Mouse (Mus musculus) liver, embryonic 16.5 days (tissue): Measurements from ENCODE around the gene Kif17. TPM values are rescaled to one million over a fixed set of nuclear protein-coding genes. Genes with fewer than 3 reads are reported as not detected.

Experiments
- ATAC-seq: fragments of 200-750 bp; cut with Nextera tagmentation; 2 replicates; pipeline ENCODE4 v1.8.0; 2017; ENCODE audit warnings: low read depth, mild to moderate bottlenecking, moderate number of reproducible peaks, moderate library complexity
- H3K27ac ChIP-seq: fragments of 300-500 bp; sonication (generic); 2 replicates; pipeline ENCODE4 v1.5.1; 2014; ENCODE audit warnings: mild to moderate bottlenecking, low read length
- H3K27me3 ChIP-seq: fragments of 300-500 bp; sonication (generic); 2 replicates; pipeline ENCODE4 v1.6.1; 2014; ENCODE audit warnings: low read depth, low read length, mixed read lengths; ENCODE audit not compliant: control insufficient read depth, insufficient read depth
- H3K36me3 ChIP-seq: fragments of 300-500 bp; sonication (generic); 2 replicates; pipeline ENCODE4 v1.6.1; 2014; ENCODE audit warnings: mild to moderate bottlenecking; ENCODE audit not compliant: control insufficient read depth, insufficient read depth
- H3K4me1 ChIP-seq: fragments of 300-500 bp; sonication (generic); 2 replicates; pipeline ENCODE4 v1.6.1; 2014; ENCODE audit warnings: low read depth, low read length, mixed read lengths; ENCODE audit not compliant: control insufficient read depth
- H3K4me2 ChIP-seq: fragments of 300-500 bp; sonication (generic); 2 replicates; pipeline ENCODE4 v1.6.1; 2014; ENCODE audit warnings: low read depth, low read length, mixed read lengths
- H3K4me3 ChIP-seq: fragments of 300-500 bp; sonication (generic); 2 replicates; pipeline ENCODE4 v1.5.1; 2014; ENCODE audit warnings: low read depth, mild to moderate bottlenecking, low read length
- H3K9ac ChIP-seq: fragments of 300-500 bp; sonication (generic); 2 replicates; pipeline ENCODE4 v1.6.1; 2014; ENCODE audit warnings: low read depth, low read length
- H3K9me3 ChIP-seq: fragments of 300-500 bp; sonication (generic); replicated peaks from 2 replicates; pipeline ENCODE4 v1.6.1; 2016; ENCODE audit warnings: low read length; ENCODE audit not compliant: control insufficient read depth
- WGBS: fragments of 180-500 bp; shearing (Covaris S2); extraction: QIAGEN DNeasy Blood & Tissue Kit; methylation state at CpG from one replicate; pipeline ENCODE4 v1.1.7; 2014; ENCODE audit not compliant: insufficient replicate concordance; 5-methylcytosine and 5-hydroxymethylcytosine counted together
- polyA plus RNA-seq: library from polyadenylated mRNA; unstranded; fragments of >200 nt; fragmentation: Nextera tagmentation; extraction: Ambion mirVana; gene quantifications from 2 replicates; pipeline ENCODE4 v1.2.1, GENCODE M21; 2015

The Kif17 gene
- polyA plus RNA-seq, 1 experiment from 2014 or later = 0.35 TPM

DNA sequence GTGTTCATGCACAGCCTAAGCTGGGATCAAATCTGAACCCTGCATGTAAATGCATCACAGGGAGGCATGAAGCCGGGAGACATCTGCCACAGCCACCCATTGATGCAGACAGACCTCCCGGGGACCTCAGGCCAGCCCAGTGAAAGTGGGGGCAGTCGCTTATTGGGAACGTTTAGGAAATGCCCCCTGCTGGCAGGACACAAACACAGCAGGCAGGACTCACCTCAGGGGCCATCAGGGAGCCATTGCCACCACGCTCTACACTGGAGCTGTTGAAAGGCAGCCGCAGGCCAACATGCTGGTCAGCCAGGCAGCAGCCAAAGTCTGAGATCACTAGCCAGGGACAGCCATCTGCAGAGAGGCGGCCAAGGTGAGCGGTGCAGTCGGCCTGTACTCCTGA is 65.5 kb downstream of the Kif17 start:
- WGBS = 71% methylated on average over 9 of the region's 9 CpGs
- Histone ChIP-seq H3K4me2 (no peak overlapping the region), H3K9me3 (no peaks in the 10 kb centered on the region), H3K27me3 (no peaks in the 10 kb centered on the region), H3K9ac (no peak overlapping the region), H3K27ac (no peak overlapping the region), H3K4me1 (no peaks in the 10 kb centered on the region), H3K4me3 (no peak overlapping the region), H3K36me3 (peaks cover 36% of the 10 kb centered on the region)
- ATAC-seq = no peak

DNA sequence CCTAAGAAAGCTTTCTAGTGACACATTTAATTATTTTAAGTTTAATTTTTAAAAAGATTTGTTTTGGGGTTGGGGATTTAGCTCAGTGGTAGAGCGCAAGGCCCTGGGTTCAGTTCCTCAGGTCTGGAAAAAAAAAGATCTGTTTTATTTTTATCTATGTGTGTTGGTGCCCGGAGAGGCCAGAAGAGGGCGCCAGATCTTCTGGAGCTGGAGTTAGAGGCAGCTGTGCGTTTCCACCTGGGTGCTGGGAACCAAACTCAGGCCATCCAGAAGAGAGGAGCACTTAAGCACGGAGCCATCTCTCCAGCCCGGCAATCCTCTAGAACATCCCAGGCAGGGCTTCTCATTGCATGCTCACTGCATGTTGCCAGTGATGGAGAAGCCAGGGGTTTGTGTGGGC is 66.1 kb downstream of the Kif17 start:
- Histone ChIP-seq H3K4me1 (no peaks in the 10 kb centered on the region), H3K4me2 (no peak overlapping the region), H3K36me3 (peaks cover 30% of the 10 kb centered on the region), H3K27me3 (no peaks in the 10 kb centered on the region), H3K4me3 (no peak overlapping the region), H3K9ac (no peak overlapping the region), H3K9me3 (no peaks in the 10 kb centered on the region), H3K27ac (no peak overlapping the region)
- 88% methylated on average over 6 of the region's 6 CpGs for WGBS
- ATAC-seq = no peak

DNA sequence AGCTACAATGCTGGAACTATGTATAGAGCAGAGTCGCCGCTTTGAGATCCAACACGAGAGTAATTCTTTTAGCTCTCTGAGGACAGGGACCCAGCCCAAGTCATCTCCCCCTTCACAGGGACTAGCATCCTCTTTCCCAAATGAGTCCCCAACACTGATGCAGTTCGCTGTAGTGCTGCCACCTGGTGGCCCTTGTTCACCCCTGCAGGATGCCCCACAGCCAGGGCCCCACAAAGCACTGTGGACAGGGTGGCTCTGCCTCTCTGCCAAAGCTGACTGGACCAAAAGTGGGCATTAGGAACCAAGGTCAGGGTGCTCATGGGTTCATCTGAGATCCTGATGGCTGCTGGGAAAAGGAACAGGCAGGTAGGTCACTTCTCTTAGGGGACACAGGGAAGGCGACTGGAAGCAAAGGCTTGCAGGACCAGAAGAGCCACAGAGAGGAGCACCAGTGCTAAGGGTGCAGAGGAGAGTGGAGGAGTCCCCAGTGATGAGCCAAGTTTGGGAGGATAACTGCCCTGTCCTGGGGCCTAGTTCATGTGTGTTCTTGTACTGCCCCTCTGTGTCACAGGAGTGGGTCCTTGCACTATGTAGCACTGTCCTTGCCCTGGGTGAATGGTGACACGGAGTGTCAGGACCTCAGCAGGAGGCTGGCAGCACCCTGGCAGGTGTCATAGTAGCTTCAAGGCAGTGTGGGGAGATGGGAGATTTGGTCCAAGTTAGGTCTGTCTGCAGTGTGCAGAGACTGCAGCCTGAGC is 68.5 kb downstream of the Kif17 start:
- H3K36me3 ChIP-seq = peaks cover 12% of the 10 kb centered on the region
- no peak overlapping the region for H3K4me2 ChIP-seq
- H3K27me3 ChIP-seq = no peaks in the 10 kb centered on the region
- no peak overlapping the region for H3K4me3 ChIP-seq
- no peak overlapping the region for H3K9ac ChIP-seq
- WGBS = 48% methylated on average over 6 of the region's 6 CpGs
- 0 out of 2 replicates have a peak, but pooled peaks cover 1% of the 10 kb centered on the region for H3K4me1 ChIP-seq
- no peaks in the 10 kb centered on the region for H3K9me3 ChIP-seq
- 0 out of 2 replicates have a peak, but pooled peaks have one; percentile 30 for ATAC-seq
- H3K27ac ChIP-seq = no peak overlapping the region

GRCm38 (mm10) chr4:138319508-138319907 is 69.3 kb downstream of the Kif17 start:
- peaks cover 8% of the 10 kb centered on the region for H3K36me3 ChIP-seq
- peak; percentile 22; the same call in 1 of the 2 replicates for ATAC-seq
- H3K4me2 ChIP-seq = no peak overlapping the region
- H3K9ac ChIP-seq = no peak overlapping the region
- H3K27me3 ChIP-seq = no peaks in the 10 kb centered on the region
- WGBS = 31% methylated on average over 10 of the region's 10 CpGs
- no peak overlapping the region for H3K27ac ChIP-seq
- H3K4me3 ChIP-seq = no peak overlapping the region
- H3K9me3 ChIP-seq = no peaks in the 10 kb centered on the region
- peaks cover 2% of the 10 kb centered on the region for H3K4me1 ChIP-seq

- Histone ChIP-seq H3K9me3 (no peaks in the 10 kb centered on the region), H3K4me2 (no peak overlapping the region), H3K27ac (no peak overlapping the region), H3K36me3 (peaks cover 7% of the 10 kb centered on the region), H3K4me3 (no peak overlapping the region), H3K27me3 (no peaks in the 10 kb centered on the region), H3K4me1 (peaks cover 8% of the 10 kb centered on the region), H3K9ac (no peak overlapping the region)
- 71% methylated on average over 11 of the region's 11 CpGs for WGBS
- ATAC-seq = no peak
Observed at GRCm38 (mm10) chr4:138320711-138321110, 70.5 kb downstream of the Kif17 start.

GRCm38 (mm10) chr4:138321488-138321887 is 71.3 kb downstream of the Kif17 start:
- Histone ChIP-seq H3K4me1 (peaks cover 12% of the 10 kb centered on the region), H3K9me3 (no peaks in the 10 kb centered on the region), H3K27me3 (no peaks in the 10 kb centered on the region), H3K27ac (no peak overlapping the region), H3K4me2 (no peak overlapping the region), H3K9ac (no peak overlapping the region), H3K36me3 (peaks cover 2% of the 10 kb centered on the region; the same call in 1 of the 2 replicates), H3K4me3 (no peak overlapping the region)
- no peak for ATAC-seq
- 56% methylated on average over 7 of the region's 7 CpGs for WGBS

DNA sequence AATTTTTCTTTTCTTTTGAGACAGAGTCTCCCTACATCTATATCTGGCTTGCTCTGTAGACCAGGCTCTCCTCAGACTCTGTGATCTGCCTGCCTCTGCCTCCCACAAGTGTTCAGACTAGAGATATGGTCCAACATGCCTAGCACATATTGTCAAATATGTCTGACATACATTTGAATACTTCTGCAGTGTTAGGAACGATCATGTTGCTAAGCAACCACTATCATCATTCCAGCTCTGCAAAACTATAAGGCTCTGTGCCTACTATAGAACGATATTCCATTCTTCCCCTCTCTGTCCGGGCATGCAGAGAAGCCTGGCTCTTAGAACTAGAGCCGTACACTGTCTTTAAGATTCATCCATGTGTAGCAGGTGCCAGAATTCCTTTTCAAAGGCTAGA is 72.5 kb downstream of the Kif17 start:
- no peak overlapping the region for H3K4me3 ChIP-seq
- peaks cover 13% of the 10 kb centered on the region for H3K4me1 ChIP-seq
- 65% methylated on average over 4 of the region's 4 CpGs for WGBS
- H3K9me3 ChIP-seq = no peaks in the 10 kb centered on the region
- no peak overlapping the region for H3K9ac ChIP-seq
- no peak overlapping the region for H3K27ac ChIP-seq
- H3K4me2 ChIP-seq = no peak overlapping the region
- ATAC-seq = no peak
- no peaks in the 10 kb centered on the region for H3K27me3 ChIP-seq
- no peaks in the 10 kb centered on the region for H3K36me3 ChIP-seq

DNA sequence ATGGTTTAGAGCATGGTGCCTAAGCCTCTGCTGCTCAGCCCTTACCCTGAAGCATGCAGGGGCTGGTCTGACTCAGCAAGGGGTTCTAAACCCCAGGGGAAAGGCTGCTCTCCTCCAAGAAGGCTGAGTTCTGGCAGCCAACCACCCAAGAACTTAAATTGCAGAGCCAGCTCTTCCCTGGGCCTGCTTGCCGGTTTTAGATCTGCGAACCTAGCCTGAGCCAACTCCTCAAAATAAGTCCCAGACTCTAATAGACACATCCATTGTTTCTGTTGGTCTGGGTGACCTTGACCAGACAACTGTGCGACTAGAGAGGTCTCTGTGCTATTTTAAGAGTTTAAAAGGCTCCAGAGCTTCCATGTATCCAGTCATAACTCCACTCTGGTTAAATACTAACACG is 73.5 kb downstream of the Kif17 start:
- Histone ChIP-seq H3K4me1 (peaks cover 13% of the 10 kb centered on the region), H3K4me3 (no peak overlapping the region), H3K36me3 (no peaks in the 10 kb centered on the region), H3K27me3 (no peaks in the 10 kb centered on the region), H3K4me2 (no peak overlapping the region), H3K9me3 (no peaks in the 10 kb centered on the region), H3K9ac (0 out of 2 replicates have a peak overlapping the region, but pooled peaks have one; percentile 14), H3K27ac (no peak overlapping the region)
- no peak for ATAC-seq
- 61% methylated on average over 4 of the region's 4 CpGs for WGBS

DNA sequence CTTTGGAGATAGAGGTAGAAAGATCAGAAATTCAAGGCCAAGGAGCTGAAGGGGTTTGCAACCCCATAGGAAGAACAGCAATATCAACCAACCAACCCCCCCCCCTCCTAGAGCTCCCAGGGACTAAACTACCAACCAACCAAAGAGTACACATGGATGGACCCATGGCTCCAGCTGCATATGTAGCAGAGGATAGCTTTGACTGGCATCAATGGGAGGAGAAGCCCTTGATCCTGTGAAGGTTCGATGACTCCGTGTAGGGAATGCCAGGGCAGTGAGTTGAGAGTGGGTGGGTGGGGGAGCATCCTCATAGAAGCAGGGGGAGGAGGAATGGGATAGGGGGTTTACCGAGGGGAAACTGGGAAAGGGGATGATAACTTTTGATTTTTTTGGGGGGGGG is 74.2 kb downstream of the Kif17 start:
- H3K9me3 ChIP-seq = no peaks in the 10 kb centered on the region

More for the DNA sequence above, 74.2 kb downstream of the Kif17 start:
- no peaks in the 10 kb centered on the region for H3K27me3 ChIP-seq
- no peak overlapping the region for H3K4me3 ChIP-seq
- no peak overlapping the region for H3K9ac ChIP-seq
- no peak overlapping the region for H3K4me2 ChIP-seq
- no peaks in the 10 kb centered on the region for H3K36me3 ChIP-seq
- 74% methylated on average over 3 of the region's 3 CpGs for WGBS
- ATAC-seq = no peak
- no peak overlapping the region for H3K27ac ChIP-seq
- peaks cover 13% of the 10 kb centered on the region for H3K4me1 ChIP-seq
